Mouse (Mus musculus): Measurements from ENCODE around the gene Olfr552. TPM values are rescaled to one million over a fixed set of nuclear protein-coding genes. Genes with fewer than 3 reads are reported as not detected.

Olfr552 gene
- not detected in 2 replicates for polyA plus RNA-seq (2015; fragmentation: Nextera tagmentation; extraction: Ambion mirVana)

GRCm38 (mm10) chr7:102597378-102598031 is at the start of gene Olfr552:
Olfr552 (plus strand) TSS chr7:102597770.
- H3K4me2 ChIP-seq (replicated peaks; ENCODE audit: low read depth), result no peak within 1 kb of the TSS
- TF ChIP-seq CTCF (IDR thresholded peaks at IDR 0.05; ENCODE audit: low read depth), result no peak
- H3K9ac ChIP-seq (ENCODE audit: low read depth, low read length), result no peak within 1 kb of the TSS
- no peaks in the 10 kb centered on the region for H3K4me1 ChIP-seq (replicated peaks; ENCODE audit: control insufficient read depth, insufficient read depth, low read length)
- no peak for ATAC-seq
- H3K27ac ChIP-seq (ENCODE audit: low read depth, low read length), result no peak within 1 kb of the TSS
- 61% methylated on average over 1 of the region's 1 CpGs for WGBS
- H3K27me3 ChIP-seq (replicated peaks; ENCODE audit: control insufficient read depth, insufficient read depth, low read length), result no peaks in the 10 kb centered on the region
- H3K9me3 ChIP-seq (ENCODE audit: control insufficient read depth), result no peaks in the 10 kb centered on the region
- no peaks in the 10 kb centered on the region for H3K36me3 ChIP-seq (ENCODE audit: control insufficient read depth, insufficient read depth)
- H3K4me3 ChIP-seq (ENCODE audit: low read depth, low read length), result no peak within 1 kb of the TSS

- no peaks in the 10 kb centered on the region for H3K36me3 ChIP-seq (ENCODE audit: control insufficient read depth, insufficient read depth)
- 89% methylated on average over 3 of the region's 3 CpGs for WGBS
- H3K27ac ChIP-seq (ENCODE audit: low read depth, low read length), result no peak within 1 kb of the TSS
- no peaks in the 10 kb centered on the region for H3K4me1 ChIP-seq (replicated peaks; ENCODE audit: control insufficient read depth, insufficient read depth, low read length)
- no peaks in the 10 kb centered on the region for H3K27me3 ChIP-seq (replicated peaks; ENCODE audit: control insufficient read depth, insufficient read depth, low read length)
- H3K4me3 ChIP-seq (ENCODE audit: low read depth, low read length), result no peak within 1 kb of the TSS
- TF ChIP-seq CTCF (IDR thresholded peaks at IDR 0.05; ENCODE audit: low read depth), result no peak
- no peak for ATAC-seq
- H3K9me3 ChIP-seq (ENCODE audit: control insufficient read depth), result no peaks in the 10 kb centered on the region
- H3K4me2 ChIP-seq (replicated peaks; ENCODE audit: low read depth), result no peak within 1 kb of the TSS
- H3K9ac ChIP-seq (ENCODE audit: low read depth, low read length), result no peak within 1 kb of the TSS
Measured at GRCm38 (mm10) chr7:102549570-102549969, 48.0 kb upstream of the Olfr552 start, which contains the start of gene Olfr549. Olfr549 (plus strand) TSS chr7:102549870.

GRCm38 (mm10) chr7:102553279-102553678 is 44.3 kb upstream of the Olfr552 start:
- no peak overlapping the region for H3K9ac ChIP-seq (ENCODE audit: low read depth, low read length)
- H3K4me2 ChIP-seq (replicated peaks; ENCODE audit: low read depth), result no peak overlapping the region
- H3K27me3 ChIP-seq (replicated peaks; ENCODE audit: control insufficient read depth, insufficient read depth, low read length), result no peaks in the 10 kb centered on the region
- no peak for TF ChIP-seq CTCF (IDR thresholded peaks at IDR 0.05; ENCODE audit: low read depth)
- no peak overlapping the region for H3K27ac ChIP-seq (ENCODE audit: low read depth, low read length)
- 76% methylated on average over 3 of the region's 3 CpGs for WGBS
- H3K4me3 ChIP-seq (ENCODE audit: low read depth, low read length), result no peak overlapping the region
- H3K9me3 ChIP-seq (ENCODE audit: control insufficient read depth), result no peaks in the 10 kb centered on the region
- no peaks in the 10 kb centered on the region for H3K4me1 ChIP-seq (replicated peaks; ENCODE audit: control insufficient read depth, insufficient read depth, low read length)
- ATAC-seq, result no peak
- H3K36me3 ChIP-seq (ENCODE audit: control insufficient read depth, insufficient read depth), result no peaks in the 10 kb centered on the region

GRCm38 (mm10) chr7:102564999-102565997 is 32.3 kb upstream of the Olfr552 start, which contains the start of gene Trim21:
Trim21 (minus strand) TSS chr7:102565486.
- ATAC-seq, result peak; percentile 99
- 11% methylated on average over 10 of the region's 10 CpGs for WGBS
- no peaks in the 10 kb centered on the region for H3K27me3 ChIP-seq (replicated peaks; ENCODE audit: control insufficient read depth, insufficient read depth, low read length)
- peak within 1 kb of the TSS; percentile 59 for H3K9ac ChIP-seq (ENCODE audit: low read depth, low read length)
- peaks cover 25% of the 10 kb centered on the region for H3K36me3 ChIP-seq (ENCODE audit: control insufficient read depth, insufficient read depth)
- peak within 1 kb of the TSS; percentile 78 for H3K4me3 ChIP-seq (ENCODE audit: low read depth, low read length)
- no peaks in the 10 kb centered on the region for H3K9me3 ChIP-seq (ENCODE audit: control insufficient read depth)
- TF ChIP-seq CTCF (IDR thresholded peaks at IDR 0.05; ENCODE audit: low read depth), result no peak
- H3K4me2 ChIP-seq (replicated peaks; ENCODE audit: low read depth), result peak within 1 kb of the TSS; percentile 73
- H3K27ac ChIP-seq (ENCODE audit: low read depth, low read length), result 0 out of 2 replicates have a peak within 1 kb of the TSS, but pooled peaks have one; percentile 54
- H3K4me1 ChIP-seq (replicated peaks; ENCODE audit: control insufficient read depth, insufficient read depth, low read length), result no peaks in the 10 kb centered on the region

- TF ChIP-seq CTCF (IDR thresholded peaks at IDR 0.05; ENCODE audit: low read depth), result peak; percentile 25
- Histone ChIP-seq H3K4me3 (ENCODE audit: low read depth, low read length) (no peak overlapping the region), H3K27ac (ENCODE audit: low read depth, low read length) (no peak overlapping the region), H3K4me1 (replicated peaks; ENCODE audit: control insufficient read depth, insufficient read depth, low read length) (no peaks in the 10 kb centered on the region), H3K4me2 (replicated peaks; ENCODE audit: low read depth) (no peak overlapping the region), H3K9me3 (ENCODE audit: control insufficient read depth) (no peaks in the 10 kb centered on the region), H3K36me3 (ENCODE audit: control insufficient read depth, insufficient read depth) (peaks cover 18% of the 10 kb centered on the region; the same call in 1 of the 2 replicates), H3K27me3 (replicated peaks; ENCODE audit: control insufficient read depth, insufficient read depth, low read length) (no peaks in the 10 kb centered on the region), H3K9ac (ENCODE audit: low read depth, low read length) (no peak overlapping the region)
- WGBS, result 86% methylated on average over 4 of the region's 4 CpGs
- no peak for ATAC-seq
Measured at GRCm38 (mm10) chr7:102566219-102566618, 31.4 kb upstream of the Olfr552 start.

GRCm38 (mm10) chr7:102571142-102571541 is 26.4 kb upstream of the Olfr552 start, which contains the start of gene Olfr550:
Olfr550 (plus strand) TSS chr7:102571442.
- WGBS, result 91% methylated on average over 8 of the region's 8 CpGs
- no peak within 1 kb of the TSS for H3K4me3 ChIP-seq (ENCODE audit: low read depth, low read length)
- no peaks in the 10 kb centered on the region for H3K9me3 ChIP-seq (ENCODE audit: control insufficient read depth)
- no peaks in the 10 kb centered on the region for H3K36me3 ChIP-seq (ENCODE audit: control insufficient read depth, insufficient read depth)
- H3K27me3 ChIP-seq (replicated peaks; ENCODE audit: control insufficient read depth, insufficient read depth, low read length), result no peaks in the 10 kb centered on the region
- ATAC-seq, result no peak
- H3K4me1 ChIP-seq (replicated peaks; ENCODE audit: control insufficient read depth, insufficient read depth, low read length), result no peaks in the 10 kb centered on the region
- no peak within 1 kb of the TSS for H3K9ac ChIP-seq (ENCODE audit: low read depth, low read length)
- H3K4me2 ChIP-seq (replicated peaks; ENCODE audit: low read depth), result no peak within 1 kb of the TSS
- TF ChIP-seq CTCF (IDR thresholded peaks at IDR 0.05; ENCODE audit: low read depth), result no peak
- no peak within 1 kb of the TSS for H3K27ac ChIP-seq (ENCODE audit: low read depth, low read length)

All from intestine, postnatal 0 days (tissue).